ENCODE assay signal across 8 mouse cellular contexts in genomic region chr11:109472821-109473170, GRCm38 (mm10). TPM values are rescaled to one million over a fixed set of nuclear protein-coding genes. Genes with fewer than 3 reads are reported as not detected.
DNase-seq lines count a peak whose midpoint lies in the region; ATAC-seq and TF ChIP-seq lines count a peak whose summit lies in the region.

No protein-coding gene starts in this region.

- peaks cover 47% of the 10 kb centered on the region for H3K79me2 ChIP-seq in macrophage (ENCODE audit: inconsistent target)

- no peaks in the 10 kb centered on the region for H3K36me3 ChIP-seq in heart, embryonic 15.5 days
- peaks cover 39% of the 10 kb centered on the region for H3K36me3 ChIP-seq in G1E (replicated peaks)
- no peaks in the 10 kb centered on the region for H3K36me3 ChIP-seq in forebrain, embryonic 16.5 days (ENCODE audit: control insufficient read depth, insufficient read depth)
- no peaks in the 10 kb centered on the region for H3K36me3 ChIP-seq in macrophage (ENCODE audit: inconsistent target)

- no peak for ATAC-seq in heart, embryonic 15.5 days (replicated peaks; ENCODE audit: insufficient number of reproducible peaks, insufficient read depth, low FRiP score, low read depth)
- ATAC-seq in G1E (ENCODE audit: extremely low read depth, insufficient number of reproducible peaks, low FRiP score, poor library complexity, severe bottlenecking) = peak; percentile 42
- ATAC-seq in forebrain, embryonic 16.5 days = peak; percentile 49

- H3K27ac ChIP-seq in heart, embryonic 15.5 days = peak overlapping the region; percentile 86
- peak overlapping the region; percentile 88 for H3K27ac ChIP-seq in forebrain, embryonic 16.5 days (ENCODE audit: low read length)
- H3K27ac ChIP-seq in macrophage = peak overlapping the region; percentile 91

- H3K4me2 ChIP-seq in heart, embryonic 15.5 days = peak overlapping the region; percentile 97
- peak overlapping the region; percentile 83 for H3K4me2 ChIP-seq in forebrain, embryonic 16.5 days (ENCODE audit: low read length)

- H3K4me3 ChIP-seq in heart, embryonic 15.5 days = peak overlapping the region; percentile 86
- H3K4me3 ChIP-seq in G1E (ENCODE audit: low read depth, low read length) (peak overlapping the region; percentile 94), macrophage (ENCODE audit: inconsistent target) (peak overlapping the region; percentile 86)
- H3K4me3 ChIP-seq in forebrain, embryonic 16.5 days (replicated peaks; ENCODE audit: low read length) = peak overlapping the region; percentile 76

- H3K9me3 ChIP-seq in heart, embryonic 15.5 days (replicated peaks) = no peaks in the 10 kb centered on the region
- H3K9me3 ChIP-seq in G1E (replicated peaks) = no peaks in the 10 kb centered on the region
- no peaks in the 10 kb centered on the region for H3K9me3 ChIP-seq in forebrain, embryonic 16.5 days (ENCODE audit: control insufficient read depth, low read length)

- 0% methylated on average over 13 of the region's 13 CpGs for WGBS in heart, embryonic 15.5 days
- 0% methylated on average over 13 of the region's 13 CpGs for WGBS in forebrain, embryonic 16.5 days
- 1% methylated on average over 11 of the region's 13 CpGs for WGBS in macrophage (ENCODE audit: missing documents)

- DNase-seq in heart, adult 18-20 months = no peak
- DNase-seq in G1E (ENCODE audit: low spot score) = no peak
- DNase-seq in MN1 (ENCODE audit: low spot score) = no peak
- DNase-seq in right cerebral cortex, adult 18-20 months = no peak
- no peak for DNase-seq in embryo, embryonic 10 days (ENCODE audit: low spot score)

- H3K9ac ChIP-seq in heart, embryonic 15.5 days = peak overlapping the region; percentile 78
- peak overlapping the region; percentile 88 for H3K9ac ChIP-seq in forebrain, embryonic 16.5 days (replicated peaks; ENCODE audit: low read depth, low read length)

- H3K4me1 ChIP-seq in heart, embryonic 15.5 days (replicated peaks) = peaks cover 20% of the 10 kb centered on the region
- peaks cover 70% of the 10 kb centered on the region for H3K4me1 ChIP-seq in G1E (ENCODE audit: insufficient read depth, low read depth, low read length)
- H3K4me1 ChIP-seq in forebrain, embryonic 16.5 days (replicated peaks; ENCODE audit: control insufficient read depth, insufficient read depth, low read length) = peaks cover 16% of the 10 kb centered on the region

- H3K27me3 ChIP-seq in heart, embryonic 15.5 days = peaks cover 3% of the 10 kb centered on the region; the same call in 1 of the 2 replicates
- H3K27me3 ChIP-seq in G1E (ENCODE audit: insufficient read depth, low read length) = no peaks in the 10 kb centered on the region
- no peaks in the 10 kb centered on the region for H3K27me3 ChIP-seq in forebrain, embryonic 16.5 days (replicated peaks; ENCODE audit: control insufficient read depth, insufficient read depth, low read length)

- TF ChIP-seq CTCF in G1E (IDR thresholded peaks at IDR 0.05; ENCODE audit: low read depth, low read length) = no peak

RNA-seq across cellular contexts. Expression of gene Arsg, which starts 0.4 kb away (rescaled TPM):
- 2.7 and 3.6 TPM in 2 replicates for polyA plus RNA-seq in heart, embryonic 15.5 days (2015; fragmentation: Nextera tagmentation; extraction: Ambion mirVana)
- 1 to 10 TPM; 1.4 to 2.1 TPM for total RNA-seq in heart, adult 18-20 months (2021)
- 6.1 and 8.8 TPM in 2 replicates for total RNA-seq in G1E (2014; fragmentation: Nextera tagmentation)
- 2.0 and 3.3 TPM in 2 replicates for total RNA-seq in G1E (2017)
- 0.58 and 1.0 TPM in 2 replicates for polyA plus RNA-seq in G1E (2012)
- 3.2 and 4.1 TPM in 2 replicates for polyA plus RNA-seq in forebrain, embryonic 16.5 days (2015; fragmentation: Nextera tagmentation; extraction: Ambion mirVana)
- 10 to 100 TPM; 10.1 to 29.8 (median 19.5) TPM for total RNA-seq in macrophage (2018; cell fraction: chromatin; rRNA removed)
- 1 to 10 TPM; 1.9 to 5.1 (median 3.2) TPM for total RNA-seq in macrophage (2018; cell fraction: cytosol; rRNA removed)
- 10 to 100 TPM in 17 of 26 experiments, 1 to 10 TPM in 9; 6.0 to 20.6 (median 11.4) TPM for total RNA-seq in macrophage (2018; cell fraction: nucleus; rRNA removed)
- 2.1 to 3.4 TPM (median 2.5 TPM) in 3 replicates for polyA plus RNA-seq in macrophage (2018)

RNA-seq across cellular contexts. Expression of gene Slc16a6, which starts 0.6 kb away (rescaled TPM):
- 6.0 and 7.4 TPM in 2 replicates for polyA plus RNA-seq in heart, embryonic 15.5 days (2015; fragmentation: Nextera tagmentation; extraction: Ambion mirVana)
- 1 to 10 TPM; 7.3 to 9.2 TPM for total RNA-seq in heart, adult 18-20 months (2021)
- total RNA-seq in G1E (2014; fragmentation: Nextera tagmentation) = 95.0 and 101 TPM in 2 replicates
- 18.9 and 20.4 TPM in 2 replicates for total RNA-seq in G1E (2017)
- polyA plus RNA-seq in G1E (2012) = 32.4 and 37.1 TPM in 2 replicates
- polyA plus RNA-seq in forebrain, embryonic 16.5 days (2015; fragmentation: Nextera tagmentation; extraction: Ambion mirVana) = 4.1 and 5.4 TPM in 2 replicates
- 100 to 1,000 TPM in 25 of 26 experiments, 10 to 100 TPM in 1; 68.8 to 273 (median 190) TPM for total RNA-seq in macrophage (2018; cell fraction: chromatin; rRNA removed)
- 100 to 1,000 TPM in 5 of 26 experiments, 10 to 100 TPM in 21; 41.7 to 127 (median 76.9) TPM for total RNA-seq in macrophage (2018; cell fraction: cytosol; rRNA removed)
- total RNA-seq in macrophage (2018; cell fraction: nucleus; rRNA removed) = 100 to 1,000 TPM in 25 of 26 experiments, 10 to 100 TPM in 1; 85.2 to 241 (median 194) TPM
- 42.9 to 88.7 TPM (median 63.5 TPM) in 3 replicates for polyA plus RNA-seq in macrophage (2018)

RNA-seq across cellular contexts. Expression of gene Amz2, which starts 47.0 kb away (rescaled TPM):
- polyA plus RNA-seq in heart, embryonic 15.5 days (2015; fragmentation: Nextera tagmentation; extraction: Ambion mirVana) = 33.0 and 36.2 TPM in 2 replicates
- total RNA-seq in heart, adult 18-20 months (2021) = 10 to 100 TPM; 51.9 to 53.8 TPM
- total RNA-seq in G1E (2014; fragmentation: Nextera tagmentation) = 106 and 127 TPM in 2 replicates
- 94.9 and 114 TPM in 2 replicates for total RNA-seq in G1E (2017)
- 9.8 and 17.3 TPM in 2 replicates for polyA plus RNA-seq in G1E (2012)
- polyA plus RNA-seq in forebrain, embryonic 16.5 days (2015; fragmentation: Nextera tagmentation; extraction: Ambion mirVana) = 70.5 and 74.0 TPM in 2 replicates
- total RNA-seq in macrophage (2018; cell fraction: chromatin; rRNA removed) = 10 to 100 TPM; 25.6 to 95.9 (median 56.5) TPM
- 10 to 100 TPM; 24.6 to 33.2 (median 29.0) TPM for total RNA-seq in macrophage (2018; cell fraction: cytosol; rRNA removed)
- 10 to 100 TPM; 32.1 to 79.2 (median 45.3) TPM for total RNA-seq in macrophage (2018; cell fraction: nucleus; rRNA removed)
- polyA plus RNA-seq in macrophage (2018) = 22.7 to 28.5 TPM (median 22.9 TPM) in 3 replicates

RNA-seq across cellular contexts. Expression of gene 9930022D16Rik, which starts 59.1 kb away (rescaled TPM):
- 0.05 TPM in 1 of 2 replicates, not detected in the other for polyA plus RNA-seq in heart, embryonic 15.5 days (2015; fragmentation: Nextera tagmentation; extraction: Ambion mirVana)
- total RNA-seq in heart, adult 18-20 months (2021) = not detected
- total RNA-seq in G1E (2014; fragmentation: Nextera tagmentation) = 0.63 TPM in 1 of 2 replicates, not detected in the other
- total RNA-seq in G1E (2017) = 0.44 and 0.52 TPM in 2 replicates
- not detected in 2 replicates for polyA plus RNA-seq in G1E (2012)
- not detected in 2 replicates for polyA plus RNA-seq in forebrain, embryonic 16.5 days (2015; fragmentation: Nextera tagmentation; extraction: Ambion mirVana)
- total RNA-seq in macrophage (2018; cell fraction: chromatin; rRNA removed) = 10 to 100 TPM in 16 of 26 experiments, 1 to 10 TPM in 10; 4.7 to 50.1 (median 11.3) TPM
- 1 to 10 TPM in 3 of 26 experiments, under 1 TPM in 23; 0.04 to 2.1 (median 0.42) TPM for total RNA-seq in macrophage (2018; cell fraction: cytosol; rRNA removed)
- total RNA-seq in macrophage (2018; cell fraction: nucleus; rRNA removed) = 10 to 100 TPM in 19 of 26 experiments, 1 to 10 TPM in 7; 5.1 to 42.5 (median 15.9) TPM
- 0.28 to 1.1 TPM (median 0.40 TPM) in 3 replicates for polyA plus RNA-seq in macrophage (2018)
